Mouse (Mus musculus): ENCODE measurements at regions not wholly inside any gene's neighbourhood (a gene's known extent, or its start where the extent isn't known, plus 50 kb on each side); places are given as distances from the start of the nearest gene placed in this dataset.
"Not testable (repeated sequence)": the region's sequence is repeated elsewhere in the genome, so short reads cannot be mapped to it uniquely, and the experiment has no call there.

DNA sequence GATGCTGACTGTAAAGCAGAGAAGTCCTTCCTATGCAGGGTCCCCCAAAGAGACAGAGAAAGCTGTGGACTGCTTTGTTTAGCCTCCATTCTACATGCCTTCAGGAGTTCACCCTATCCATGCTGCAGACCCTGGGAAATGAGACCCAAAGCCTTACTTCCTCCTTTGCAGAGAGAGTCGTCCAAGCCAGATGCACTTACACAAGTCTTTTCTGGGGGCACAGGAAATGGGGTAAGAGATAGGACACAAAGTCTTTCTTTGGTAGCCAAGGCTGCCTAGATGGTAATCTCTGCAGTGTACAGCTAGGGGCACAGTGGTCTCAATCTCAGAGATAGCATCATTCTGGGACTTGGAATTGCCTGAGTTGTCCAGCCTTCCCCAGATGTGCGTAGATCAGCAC, 448.1 kb upstream of the Smim15 start:
- DNase-seq (ENCODE audit: low spot score in 2 of 2) = no peak

DNA sequence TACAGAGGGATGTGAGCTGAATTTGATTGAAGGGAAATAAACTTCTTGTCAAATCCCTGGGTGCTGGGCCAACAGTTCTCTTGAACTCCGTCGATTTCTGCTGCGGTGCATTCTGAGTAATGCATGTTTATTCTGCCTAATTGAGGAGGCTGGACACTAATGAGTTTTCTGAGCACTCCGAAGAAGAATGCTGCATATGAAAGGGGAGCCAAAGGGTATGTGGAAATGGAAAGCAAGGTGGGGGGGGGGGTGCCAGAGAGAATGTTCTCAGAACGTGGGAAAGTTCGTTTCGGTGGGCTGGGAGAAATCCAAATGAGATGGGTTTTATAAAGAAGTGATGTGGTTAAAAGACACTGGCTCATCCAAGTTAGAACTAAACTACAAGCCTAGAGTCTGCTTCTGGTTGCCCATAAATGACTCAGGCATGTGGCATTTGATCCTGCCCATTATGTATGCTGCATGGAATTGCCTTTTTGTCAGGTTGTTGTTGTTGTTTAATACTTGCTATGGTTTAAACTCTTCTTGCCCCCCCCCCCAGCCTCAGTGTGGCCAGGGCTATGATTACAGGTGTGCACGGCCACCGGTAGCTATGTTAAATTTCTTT, 455.7 kb upstream of the Smim15 start:
- DNase-seq (ENCODE audit: low spot score in 2 of 2) = no peak

DNA sequence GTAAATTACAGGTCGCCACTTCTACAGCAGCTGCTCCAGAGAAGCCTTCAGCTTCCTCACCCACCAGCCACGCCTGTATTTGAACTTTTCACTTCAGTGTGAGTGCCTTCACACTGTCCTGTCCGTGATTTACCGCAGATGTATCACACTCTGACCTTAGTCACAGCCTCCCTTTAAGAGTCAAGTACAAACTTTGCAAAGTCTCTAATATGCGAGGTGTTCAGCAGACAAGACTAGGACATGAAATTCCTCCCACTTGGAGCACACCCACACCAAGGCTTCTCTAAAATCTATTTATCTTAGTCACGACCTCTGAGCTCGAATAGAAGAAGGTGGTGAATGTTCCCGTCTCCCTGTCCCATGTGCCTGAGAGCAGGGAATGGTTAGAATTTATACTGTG, 456.6 kb upstream of the Smim15 start:
- no peak for DNase-seq (ENCODE audit: low spot score in 2 of 2)

DNA sequence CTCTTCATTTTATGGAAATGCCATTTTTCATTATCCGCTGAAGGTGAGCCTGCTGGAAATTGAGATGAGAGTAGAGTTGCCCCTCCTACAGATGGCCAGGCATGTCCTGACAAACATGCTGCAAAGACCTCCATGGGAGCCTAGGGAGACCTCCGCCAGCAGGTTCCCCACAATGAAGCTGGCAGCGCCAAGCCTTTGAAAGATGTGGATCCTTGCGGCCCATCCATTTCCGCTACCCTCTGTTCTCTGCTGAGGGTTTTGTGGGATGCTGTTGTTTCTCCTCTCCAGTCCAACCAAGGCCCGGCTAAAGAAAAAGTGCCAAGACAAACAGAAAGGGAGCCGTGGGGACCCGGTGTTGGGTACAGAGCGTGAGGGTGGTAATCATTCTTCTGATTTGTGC, 458.3 kb upstream of the Smim15 start:
- no peak for DNase-seq (ENCODE audit: low spot score in 2 of 2)

DNA sequence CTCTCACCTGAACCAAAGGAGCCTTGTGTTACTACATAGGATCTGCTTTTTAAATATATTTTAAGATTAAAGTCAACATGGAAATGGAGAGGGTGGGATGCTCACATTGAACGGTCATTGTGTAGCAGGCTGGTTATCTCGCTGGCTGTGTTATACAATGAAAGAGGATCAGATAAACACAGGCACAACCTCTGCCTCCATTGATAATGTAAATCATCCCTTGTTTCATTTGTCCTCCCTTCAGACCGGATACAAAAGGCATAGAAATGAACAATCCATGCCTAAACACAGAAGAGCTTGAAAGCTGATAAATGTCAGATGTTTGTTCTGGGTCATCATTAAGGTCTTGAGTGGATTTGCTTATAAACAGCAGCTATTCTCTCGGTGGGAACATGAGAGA, 458.9 kb upstream of the Smim15 start:
- no peak for DNase-seq (ENCODE audit: low spot score in 2 of 2)

DNA sequence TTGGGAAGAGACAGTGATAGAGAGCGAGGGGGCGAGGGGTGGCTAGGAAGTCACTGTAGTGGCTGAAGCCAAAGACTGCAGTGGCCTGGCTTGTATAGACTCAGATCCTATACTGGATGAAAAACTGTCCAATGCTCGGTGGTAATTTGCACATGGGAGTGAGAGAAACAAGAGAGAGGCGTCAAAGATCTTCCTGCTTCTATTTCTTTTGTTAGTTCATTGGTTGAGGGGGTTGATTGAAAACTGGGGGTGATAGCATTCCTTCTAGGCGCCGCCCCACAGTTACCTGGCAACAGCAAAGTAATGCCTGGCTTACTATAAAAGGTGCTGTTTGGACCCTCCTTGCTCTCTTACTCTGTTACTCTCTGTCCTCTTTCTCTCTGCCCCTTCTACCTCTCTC, 465.3 kb upstream of the Smim15 start:
- DNase-seq (ENCODE audit: low spot score in 2 of 2) = no peak

DNA sequence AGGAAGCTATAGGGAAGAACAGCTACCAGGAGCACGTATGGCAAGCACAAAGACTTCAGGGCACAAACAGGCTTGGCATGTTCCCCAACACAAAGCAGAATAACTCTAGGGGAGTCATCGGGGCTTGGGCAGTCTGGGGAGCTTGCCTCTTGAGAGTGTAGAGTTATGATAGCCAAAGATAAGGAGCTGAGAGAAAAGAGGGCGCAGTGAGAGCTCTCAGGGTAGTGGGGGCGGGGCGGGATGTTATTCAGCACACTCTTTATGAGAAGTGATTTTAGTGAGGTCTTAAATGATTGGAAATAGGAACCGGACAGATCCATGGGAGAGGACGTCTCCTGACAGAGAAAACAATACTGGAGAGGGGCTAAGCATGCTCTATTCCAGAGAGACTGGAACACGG, 466.4 kb upstream of the Smim15 start:
- no peak for DNase-seq (ENCODE audit: low spot score in 2 of 2)

DNA sequence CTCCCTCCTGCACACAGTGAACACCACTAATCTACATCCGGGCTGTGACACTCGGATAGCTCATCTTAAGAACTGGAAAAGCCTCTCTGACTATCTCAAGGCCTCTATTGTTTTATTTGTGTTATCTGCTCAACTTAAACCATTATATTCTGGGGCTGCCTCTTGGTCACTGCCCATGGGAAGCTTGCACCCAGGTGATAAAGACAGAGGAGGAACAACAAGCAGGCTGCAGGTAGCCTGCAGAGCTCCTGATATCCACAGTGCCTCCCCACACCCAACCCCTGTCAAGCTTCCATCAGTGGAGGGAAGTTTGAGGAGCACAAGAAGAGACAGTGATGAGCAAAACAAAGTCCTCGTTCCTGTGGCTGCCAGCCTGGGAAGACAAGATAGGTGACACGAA, 467.0 kb upstream of the Smim15 start:
- no peak for DNase-seq (ENCODE audit: low spot score in 2 of 2)

DNA sequence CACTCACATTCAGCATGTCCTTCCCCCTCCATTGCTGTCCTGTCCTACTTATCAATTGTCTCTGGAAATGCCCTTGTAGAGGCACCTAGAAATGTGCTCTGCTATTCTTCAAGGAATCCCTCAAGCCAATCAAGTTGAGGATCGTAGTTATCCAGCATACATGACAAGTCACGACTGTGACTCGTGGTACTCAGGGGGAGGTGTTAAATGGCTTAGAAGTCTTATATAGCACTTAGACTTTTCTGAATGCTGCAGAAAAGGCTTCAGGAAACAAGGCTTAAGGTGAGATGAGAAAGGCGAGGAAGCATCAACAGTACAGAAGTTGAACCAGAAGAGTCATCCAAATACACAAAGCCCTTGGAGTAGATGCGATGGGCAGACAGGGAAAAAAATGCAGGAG, 467.5 kb upstream of the Smim15 start:
- DNase-seq (ENCODE audit: low spot score in 2 of 2) = no peak

DNA sequence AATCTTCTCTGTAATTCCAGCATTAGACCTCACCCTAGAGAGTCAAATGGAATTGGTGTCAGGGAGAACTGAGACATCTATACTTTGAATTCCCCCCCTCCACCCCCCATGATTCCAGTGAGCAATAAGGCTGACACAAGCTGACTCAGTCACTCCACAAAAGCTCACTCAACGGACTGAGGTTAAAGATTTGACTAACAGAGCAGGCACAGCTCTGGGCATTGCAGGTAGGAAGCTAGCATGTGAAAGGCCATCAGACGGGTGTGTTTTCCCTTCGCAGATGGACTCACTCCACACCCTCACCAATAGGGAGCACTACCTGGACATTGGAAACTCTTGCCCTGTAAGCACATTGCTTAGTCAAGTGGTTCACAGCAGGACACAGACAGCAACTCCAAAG, 469.2 kb upstream of the Smim15 start:
- no peak for DNase-seq (ENCODE audit: low spot score in 2 of 2)

DNA sequence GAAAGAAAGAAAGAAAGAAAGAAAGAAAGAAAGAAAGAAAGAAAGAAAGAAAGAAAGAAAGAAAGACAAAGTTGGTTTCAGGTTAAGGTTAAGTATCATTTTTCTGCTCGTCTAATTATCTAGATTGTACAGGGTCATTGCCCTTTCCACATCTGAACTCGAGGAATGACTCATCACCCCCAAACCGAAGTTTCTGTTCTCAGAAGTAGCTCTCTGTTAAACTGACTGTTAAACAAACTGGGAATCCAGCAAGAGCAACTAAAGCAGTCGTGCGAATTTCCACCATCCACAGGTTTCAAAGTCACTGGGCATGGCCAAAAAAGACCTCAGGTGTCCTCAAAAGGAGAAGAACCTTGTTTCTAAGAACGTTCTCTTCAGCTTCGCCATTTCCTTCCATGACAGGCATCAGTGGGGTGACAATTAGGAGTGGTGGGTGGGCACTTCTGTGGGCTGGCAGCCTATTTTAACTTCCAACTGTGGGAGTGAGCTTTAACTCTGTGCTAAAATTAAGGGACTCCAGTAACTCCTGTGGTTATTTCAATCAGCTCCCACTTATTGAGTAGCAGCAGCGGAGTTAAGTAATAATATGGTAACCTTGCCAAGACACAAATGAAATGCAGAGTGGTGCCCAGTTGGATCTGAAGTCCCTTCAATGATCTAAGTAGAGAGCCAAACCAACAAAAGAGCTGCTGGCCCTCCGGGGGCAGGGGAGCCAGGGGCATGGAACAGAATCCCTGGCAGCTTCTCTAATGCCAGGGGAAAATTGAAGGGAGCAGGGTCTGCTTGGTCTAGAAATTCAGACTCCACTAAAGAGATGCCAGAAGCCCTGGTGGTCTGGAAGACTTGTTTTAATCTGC, 470.5 kb upstream of the Smim15 start:
- peak in 1 of 2 experiments; percentile 7 for DNase-seq (ENCODE audit: low spot score in 2 of 2)

DNA sequence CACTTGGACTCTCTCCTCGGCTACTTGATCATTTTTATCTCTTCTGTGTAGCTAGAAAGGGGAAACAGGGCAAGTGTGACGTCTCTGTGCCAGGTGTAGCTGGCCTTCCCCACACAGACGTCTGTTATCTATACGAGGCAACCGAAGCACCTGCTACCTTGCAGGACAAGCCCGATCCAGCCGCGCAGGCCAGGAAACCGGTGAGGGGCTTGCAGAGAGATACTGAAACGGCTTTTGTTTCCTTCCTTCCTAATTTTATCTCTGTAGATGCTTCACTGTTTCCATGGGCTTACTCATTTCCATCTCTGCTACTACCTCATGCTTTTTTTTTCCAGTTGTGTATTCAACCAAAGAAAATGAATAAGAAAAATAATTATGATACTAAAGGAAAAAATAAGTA, 472.7 kb upstream of the Smim15 start:
- DNase-seq (ENCODE audit: low spot score in 2 of 2) = no peak

DNA sequence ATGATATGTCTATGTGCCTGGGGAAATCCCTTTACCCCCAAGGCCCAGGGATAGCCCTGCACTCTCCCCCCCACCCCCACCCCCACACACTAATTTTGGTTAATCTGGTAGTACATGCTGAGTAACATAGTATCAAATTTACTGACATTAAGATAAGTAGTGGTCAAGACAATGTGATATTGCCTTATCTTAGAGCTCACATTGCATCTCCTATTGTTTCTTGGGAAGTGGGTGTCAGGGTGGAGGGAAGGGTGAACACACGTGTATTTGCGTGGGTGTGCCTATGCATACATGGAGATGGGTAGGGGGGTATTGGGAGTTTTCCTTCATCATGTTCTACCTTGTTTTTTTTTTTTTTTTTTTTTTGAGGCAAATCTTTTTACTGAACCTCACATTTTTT, 474.8 kb upstream of the Smim15 start:
- no peak for DNase-seq (ENCODE audit: low spot score in 2 of 2)

DNA sequence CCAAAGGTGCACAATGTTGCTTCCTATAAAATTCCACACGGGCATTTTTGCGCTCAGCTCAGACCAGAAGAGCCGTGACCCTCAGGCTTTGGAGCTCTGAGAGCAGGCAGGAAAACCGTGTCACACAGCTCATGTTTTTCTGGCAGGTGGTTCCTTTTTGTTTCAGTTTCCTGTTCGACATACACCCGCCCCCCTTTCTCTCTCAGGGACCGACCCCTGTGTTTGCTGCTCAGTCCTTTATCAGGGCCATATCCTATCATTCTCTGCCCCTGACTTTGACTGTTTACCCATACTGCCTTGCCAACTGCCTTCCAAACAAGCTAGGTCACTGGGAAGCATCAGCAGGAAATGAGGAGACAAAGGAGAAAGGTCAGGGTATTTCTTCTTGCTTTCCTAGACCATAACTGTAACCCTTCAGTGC, 475.5 kb upstream of the Smim15 start:
- DNase-seq (ENCODE audit: low spot score in 2 of 2) = no peak

DNA sequence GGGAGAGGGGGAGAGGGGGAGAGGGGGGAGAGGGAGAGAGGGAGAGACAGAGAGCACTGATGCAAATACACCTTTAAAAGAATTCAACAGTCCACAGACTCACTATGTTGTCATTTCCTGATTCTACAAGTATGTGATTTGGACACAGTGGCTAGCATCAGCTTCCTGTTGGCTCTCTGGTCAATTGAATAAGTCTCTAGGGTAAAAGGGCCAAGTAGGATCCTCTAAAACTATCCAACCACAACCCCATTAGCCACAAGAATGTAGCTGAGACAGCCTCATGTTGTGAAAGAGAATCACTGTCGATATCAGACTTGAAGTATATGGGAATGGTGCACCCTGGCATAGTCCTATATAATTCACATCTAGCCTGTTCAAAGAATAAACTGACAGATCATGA, 481.8 kb upstream of the Smim15 start:
- DNase-seq (ENCODE audit: low spot score in 2 of 2) = no peak

DNA sequence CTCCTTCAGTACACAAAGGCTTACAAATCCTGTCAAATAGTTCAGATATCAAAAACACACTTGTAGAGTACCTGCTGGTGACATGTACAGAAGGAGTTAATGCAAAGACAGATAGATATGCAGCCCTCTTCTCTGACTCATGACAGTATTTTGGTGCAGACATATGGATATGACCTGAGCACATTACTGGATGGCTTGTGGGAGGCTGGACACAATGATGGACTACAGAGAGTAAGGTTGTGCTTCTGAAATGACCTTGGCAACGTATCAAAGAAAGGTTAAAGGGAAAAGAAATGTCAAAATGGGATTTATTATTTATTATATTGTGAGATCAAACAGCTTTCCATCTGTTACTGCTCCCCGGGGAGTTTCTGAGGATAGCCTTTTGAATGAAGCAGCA, 482.7 kb upstream of the Smim15 start:
- DNase-seq (ENCODE audit: low spot score in 2 of 2) = no peak

DNA sequence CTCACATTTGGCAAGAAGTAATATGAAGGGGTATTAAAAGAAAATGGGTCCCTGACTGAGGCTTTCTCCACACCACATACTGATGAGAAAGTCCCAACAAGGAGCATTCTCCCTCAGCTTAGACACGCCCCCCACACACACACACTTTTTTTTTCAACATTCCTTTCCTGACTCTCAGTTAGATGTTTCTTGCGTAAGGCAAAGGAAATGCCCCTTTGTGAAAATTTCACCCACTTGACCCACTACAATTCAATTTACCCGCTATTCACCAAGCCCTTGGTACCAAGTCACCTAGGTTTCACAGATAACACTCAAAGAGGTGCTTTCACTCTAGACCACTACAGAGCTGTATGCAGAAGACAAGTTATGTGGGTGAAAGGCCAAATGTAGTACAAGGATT, 488.3 kb upstream of the Smim15 start:
- no peak for DNase-seq (ENCODE audit: low spot score in 2 of 2)

DNA sequence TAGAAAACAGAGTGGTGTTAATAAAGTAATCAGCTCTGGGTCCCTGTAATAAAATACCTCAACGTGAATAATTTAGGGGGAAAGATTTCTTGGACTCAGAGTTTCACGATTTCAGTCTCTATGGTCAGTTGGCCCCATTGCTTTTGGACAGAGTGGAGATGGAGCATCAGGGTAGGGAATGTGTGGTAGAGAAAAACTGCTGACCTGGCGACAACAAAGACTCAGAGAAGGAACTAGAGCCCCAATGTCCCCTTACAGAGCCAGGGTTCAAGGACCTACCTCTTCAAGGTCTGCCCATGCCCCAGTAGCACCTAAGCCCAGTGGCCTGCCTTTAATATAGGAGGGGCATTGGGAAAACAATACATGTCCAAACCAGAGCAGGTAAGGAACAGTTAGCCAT, 490.2 kb upstream of the Smim15 start:
- DNase-seq (ENCODE audit: low spot score in 2 of 2) = no peak

DNA sequence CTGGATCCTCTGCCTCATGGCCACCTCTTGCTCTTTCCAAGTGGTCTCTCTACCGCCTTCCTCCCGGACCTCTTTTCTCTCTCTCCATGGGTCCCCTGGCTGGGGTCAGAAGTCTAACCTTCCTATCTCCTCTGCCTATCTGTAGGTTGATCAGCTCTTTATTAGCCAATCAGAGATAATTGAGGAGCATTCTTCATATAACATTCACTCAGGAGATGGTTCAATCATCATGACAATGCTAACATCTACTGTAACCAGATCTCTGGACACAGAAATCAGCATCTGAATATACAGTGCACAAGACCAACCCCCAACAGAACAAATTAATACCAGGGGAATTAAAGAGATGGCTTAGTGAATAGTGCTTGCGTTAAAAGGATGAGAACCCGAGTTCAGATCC, 492.1 kb upstream of the Smim15 start:
- no peak for DNase-seq (ENCODE audit: low spot score in 2 of 2)

DNA sequence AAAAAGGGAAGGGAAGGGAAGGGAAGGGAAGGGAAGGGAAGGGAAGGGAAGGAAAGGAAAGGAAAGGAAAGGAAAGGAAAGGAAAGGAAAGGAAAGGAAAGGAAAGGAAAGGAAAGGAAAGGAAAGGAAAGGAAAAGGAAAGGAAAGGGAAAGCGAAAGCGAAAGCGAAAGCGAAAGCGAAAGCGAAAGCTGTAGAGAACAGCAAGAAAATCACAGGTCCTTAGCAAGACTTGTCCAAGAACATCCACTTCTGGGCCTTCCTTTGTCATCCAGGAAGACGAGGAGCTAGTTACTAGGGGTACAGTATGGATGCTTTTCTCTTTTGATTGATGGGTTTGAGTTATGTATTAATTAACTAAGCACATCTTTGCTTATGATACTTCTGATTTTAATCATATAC, 494.3 kb upstream of the Smim15 start:
- not testable (repeated sequence) for DNase-seq (ENCODE audit: low spot score in 2 of 2)

DNA sequence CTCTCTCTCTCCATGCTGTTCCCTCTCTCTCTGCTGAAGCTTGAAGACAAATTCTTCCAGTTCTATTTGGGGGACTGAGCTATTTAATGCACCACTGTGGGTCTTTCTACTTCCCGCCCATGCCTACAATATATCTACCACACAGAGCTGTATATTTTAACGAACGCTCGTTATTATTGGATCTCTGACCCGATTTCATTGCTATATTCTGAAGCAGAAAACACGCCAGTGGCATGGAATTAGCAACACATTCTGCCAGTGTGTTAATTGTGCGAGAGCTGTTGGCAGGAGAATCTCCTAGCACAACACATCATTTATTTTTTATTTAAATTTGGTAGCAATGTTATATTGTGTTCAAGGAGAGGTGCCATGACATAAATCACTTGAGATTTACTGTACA, 497.2 kb upstream of the Smim15 start:
- DNase-seq (ENCODE audit: low spot score in 2 of 2) = no peak

DNA sequence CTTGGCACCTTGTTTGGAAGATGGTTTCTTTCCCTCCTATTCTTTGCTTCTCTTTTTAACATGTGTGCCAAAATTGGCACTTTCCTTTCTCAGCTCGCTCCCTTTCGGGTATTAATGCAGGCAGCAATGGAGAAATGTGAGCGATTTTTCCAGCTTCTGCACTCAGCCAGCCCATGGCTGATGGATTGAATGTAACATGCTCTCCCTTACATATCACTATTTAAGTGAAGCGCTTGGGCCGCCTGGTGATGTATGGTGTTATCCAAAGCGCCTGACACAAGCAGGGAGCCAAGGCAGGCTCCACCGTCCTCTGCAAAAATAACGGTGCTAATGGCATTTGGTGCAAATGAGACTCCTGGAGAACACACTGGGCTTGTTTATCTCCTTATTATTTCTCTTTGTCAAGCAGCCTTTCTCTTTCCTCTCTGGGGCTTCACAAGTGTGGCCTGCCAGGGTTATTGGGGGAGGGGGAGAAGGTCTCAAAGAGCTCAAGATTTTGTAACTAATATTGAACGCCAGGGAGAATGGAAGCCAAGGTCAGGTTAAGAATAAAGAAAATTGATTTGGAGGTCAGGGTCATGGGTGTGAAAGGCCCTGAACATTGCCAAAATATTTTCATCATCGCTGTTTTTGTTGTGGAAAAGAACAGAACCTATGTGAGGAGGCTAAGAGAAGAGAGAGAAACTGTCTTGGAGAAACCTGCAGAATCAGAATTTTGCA, 497.9 kb upstream of the Smim15 start:
- DNase-seq (ENCODE audit: low spot score in 2 of 2) = no peak

DNA sequence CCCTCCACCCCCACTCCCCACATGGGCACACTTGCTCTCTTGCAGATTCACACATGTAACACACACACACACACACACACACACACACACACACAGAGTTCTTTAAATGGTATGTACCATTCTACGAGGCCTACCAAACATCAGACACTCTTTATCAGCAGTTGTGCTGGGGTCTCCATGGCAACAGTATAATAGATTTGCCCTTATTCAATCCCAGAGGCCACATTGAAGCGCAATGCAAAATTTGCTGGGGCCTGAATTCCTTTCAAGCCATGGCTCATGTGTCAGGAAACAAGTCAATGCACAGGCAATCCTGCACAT, 502.7 kb upstream of the Smim15 start:
- no peak for DNase-seq (ENCODE audit: low spot score in 2 of 2)
